Mouse (Mus musculus) heart, embryonic 11.5 days (tissue): Measurements from ENCODE around the gene Kcns1. TPM values are rescaled to one million over a fixed set of nuclear protein-coding genes. Genes with fewer than 3 reads are reported as not detected.

Experiments used
- ATAC-seq: fragments of 200-750 bp; cut with Nextera tagmentation; replicated peaks from 2 replicates; pipeline ENCODE4 v1.8.0; 2017; ENCODE audit warnings: moderate library complexity; ENCODE audit not compliant: insufficient number of reproducible peaks, low FRiP score, low TSS enrichment
- H3K27ac ChIP-seq: fragments of 300-500 bp; sonication (generic); 2 replicates; pipeline ENCODE4 v1.5.1; 2014; ENCODE audit warnings: mild to moderate bottlenecking, low read depth, low read length
- H3K27me3 ChIP-seq: fragments of 300-500 bp; sonication (generic); 2 replicates; pipeline ENCODE4 v1.6.1; 2014; ENCODE audit warnings: mild to moderate bottlenecking, low read length, mixed read lengths; ENCODE audit not compliant: control insufficient read depth, insufficient read depth
- H3K36me3 ChIP-seq: fragments of 300-500 bp; sonication (generic); 2 replicates; pipeline ENCODE4 v1.6.1; 2014; ENCODE audit warnings: mild to moderate bottlenecking, low read length, moderate library complexity, mixed read lengths; ENCODE audit not compliant: control insufficient read depth, insufficient read depth
- H3K4me1 ChIP-seq: fragments of 300-500 bp; sonication (generic); 2 replicates; pipeline ENCODE4 v1.6.1; 2014; ENCODE audit warnings: low read length; ENCODE audit not compliant: control insufficient read depth, insufficient read depth
- H3K4me2 ChIP-seq: fragments of 300-500 bp; sonication (generic); 2 replicates; pipeline ENCODE4 v1.6.1; 2014; ENCODE audit warnings: mild to moderate bottlenecking, moderate library complexity
- H3K4me3 ChIP-seq: fragments of 300-500 bp; sonication (generic); 2 replicates; pipeline ENCODE4 v1.5.1; 2014; ENCODE audit warnings: low read depth, low read length
- H3K9ac ChIP-seq: fragments of 300-500 bp; sonication (generic); 2 replicates; pipeline ENCODE4 v1.6.1; 2014; ENCODE audit warnings: mild to moderate bottlenecking, low read depth, low read length, moderate library complexity
- H3K9me3 ChIP-seq: fragments of 300-500 bp; sonication (generic); replicated peaks from 2 replicates; pipeline ENCODE4 v1.6.1; 2016; ENCODE audit warnings: low read length; ENCODE audit not compliant: control insufficient read depth
- WGBS: fragments of 180-500 bp; shearing (Covaris S2); extraction: QIAGEN DNeasy Blood & Tissue Kit; methylation state at CpG from one replicate; pipeline ENCODE4 v1.1.7; 2014; ENCODE audit not compliant: insufficient replicate concordance; 5-methylcytosine and 5-hydroxymethylcytosine counted together
- polyA plus RNA-seq: library from polyadenylated mRNA; unstranded; fragments of >200 nt; fragmentation: Nextera tagmentation; extraction: Ambion mirVana; gene quantifications from 2 replicates; pipeline ENCODE4 v1.2.1, GENCODE M21; 2014

The Kcns1 gene
- polyA plus RNA-seq, 1 experiment from 2014 or later, result 0.13 TPM

GRCm38 (mm10) chr2:164194959-164195630 is 24.2 kb upstream of the Kcns1 start:
- Histone ChIP-seq H3K4me3 (no peak overlapping the region), H3K27ac (no peak overlapping the region), H3K9ac (no peak overlapping the region), H3K4me1 (no peaks in the 10 kb centered on the region), H3K27me3 (no peaks in the 10 kb centered on the region), H3K36me3 (no peaks in the 10 kb centered on the region), H3K9me3 (no peaks in the 10 kb centered on the region), H3K4me2 (no peak overlapping the region)
- ATAC-seq, result no peak
- WGBS, result 71% methylated on average over 5 of the region's 5 CpGs

GRCm38 (mm10) chr2:164192279-164192678 is 21.4 kb upstream of the Kcns1 start:
- H3K4me2 ChIP-seq, result no peak overlapping the region
- no peaks in the 10 kb centered on the region for H3K36me3 ChIP-seq
- no peaks in the 10 kb centered on the region; the same call in 1 of the 2 replicates for H3K27me3 ChIP-seq
- H3K9me3 ChIP-seq, result no peaks in the 10 kb centered on the region
- H3K4me1 ChIP-seq, result no peaks in the 10 kb centered on the region
- no peak overlapping the region for H3K4me3 ChIP-seq
- no peak overlapping the region for H3K27ac ChIP-seq
- H3K9ac ChIP-seq, result no peak overlapping the region
- ATAC-seq, result no peak

GRCm38 (mm10) chr2:164190576-164190975 is 19.7 kb upstream of the Kcns1 start, which contains the start of gene Wfdc12:
Gene Wfdc12 (minus strand): TSS chr2:164190608.
- H3K9ac ChIP-seq, result no peak within 1 kb of the TSS
- H3K4me3 ChIP-seq, result no peak within 1 kb of the TSS
- H3K27me3 ChIP-seq, result no peaks in the 10 kb centered on the region; the same call in 1 of the 2 replicates
- no peaks in the 10 kb centered on the region for H3K36me3 ChIP-seq
- no peak within 1 kb of the TSS for H3K4me2 ChIP-seq
- no peaks in the 10 kb centered on the region for H3K9me3 ChIP-seq
- no peak within 1 kb of the TSS for H3K27ac ChIP-seq
- H3K4me1 ChIP-seq, result no peaks in the 10 kb centered on the region
- ATAC-seq, result no peak
- WGBS, result 77% methylated on average over 6 of the region's 6 CpGs

DNA sequence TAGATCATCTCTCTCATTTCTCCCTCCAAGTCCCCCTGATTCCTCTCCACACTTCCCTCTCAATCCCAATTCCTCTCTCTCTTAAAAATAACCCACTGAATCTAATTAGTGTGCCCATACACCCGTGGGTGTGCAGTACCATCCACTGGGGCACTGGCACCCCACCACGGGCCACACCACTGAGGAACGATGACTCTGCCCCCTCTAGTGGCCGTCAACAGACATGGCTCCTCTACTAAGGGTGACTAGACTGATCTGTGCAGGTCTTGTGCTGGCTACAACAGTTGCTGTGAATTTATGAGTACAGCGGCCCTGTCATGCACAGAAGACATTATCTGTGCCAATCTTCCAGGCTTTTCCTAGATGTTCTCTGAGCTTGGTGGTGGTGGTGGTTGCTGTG is 17.8 kb upstream of the Kcns1 start:
- Histone ChIP-seq H3K4me2 (no peak overlapping the region), H3K27ac (no peak overlapping the region), H3K36me3 (no peaks in the 10 kb centered on the region), H3K4me1 (no peaks in the 10 kb centered on the region), H3K9me3 (no peaks in the 10 kb centered on the region), H3K4me3 (no peak overlapping the region), H3K9ac (no peak overlapping the region), H3K27me3 (no peaks in the 10 kb centered on the region; the same call in 1 of the 2 replicates)
- no peak for ATAC-seq
- 26% methylated on average over 5 of the region's 5 CpGs for WGBS

DNA sequence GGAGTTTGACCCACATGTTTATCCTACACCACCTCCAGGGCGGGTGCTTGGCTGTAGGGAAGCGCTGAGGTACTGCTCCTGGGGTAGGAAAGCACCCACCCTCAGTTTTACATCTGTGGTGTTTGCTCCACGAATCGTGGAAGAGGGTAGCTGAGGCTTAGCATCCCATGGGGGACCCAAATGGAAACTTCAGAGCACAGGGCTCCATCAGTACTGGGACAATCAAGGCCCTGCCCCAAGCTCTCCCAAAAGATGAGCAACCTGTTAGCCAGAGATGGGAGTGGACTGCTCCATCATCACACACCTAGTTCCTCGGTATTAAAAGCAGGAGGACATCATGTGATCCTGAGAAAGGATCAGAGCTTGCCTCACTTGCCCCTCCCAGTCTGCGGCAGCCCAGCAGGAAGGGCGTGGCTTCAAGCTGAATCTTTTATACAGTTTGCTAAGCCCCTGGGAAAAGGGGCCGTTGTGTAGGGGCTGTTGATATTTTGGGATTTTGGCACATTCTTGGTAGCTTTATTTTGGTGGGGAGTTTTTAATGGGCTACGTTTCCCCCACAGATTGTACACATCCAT is 13.3 kb upstream of the Kcns1 start:
- WGBS, result 38% methylated on average over 9 of the region's 9 CpGs
- Histone ChIP-seq H3K4me3 (no peak overlapping the region), H3K9me3 (no peaks in the 10 kb centered on the region), H3K9ac (no peak overlapping the region), H3K27ac (no peak overlapping the region), H3K4me1 (no peaks in the 10 kb centered on the region), H3K4me2 (no peak overlapping the region), H3K27me3 (peaks cover 2% of the 10 kb centered on the region; the same call in 1 of the 2 replicates), H3K36me3 (no peaks in the 10 kb centered on the region)
- ATAC-seq, result no peak

GRCm38 (mm10) chr2:164183340-164183739 is 12.4 kb upstream of the Kcns1 start:
- no peaks in the 10 kb centered on the region for H3K9me3 ChIP-seq
- no peaks in the 10 kb centered on the region for H3K36me3 ChIP-seq
- 70% methylated on average over 9 of the region's 9 CpGs for WGBS
- no peak overlapping the region for H3K27ac ChIP-seq
- peaks cover 2% of the 10 kb centered on the region; the same call in 1 of the 2 replicates for H3K27me3 ChIP-seq
- H3K4me1 ChIP-seq, result no peaks in the 10 kb centered on the region
- ATAC-seq, result no peak
- no peak overlapping the region for H3K4me2 ChIP-seq
- H3K4me3 ChIP-seq, result no peak overlapping the region
- H3K9ac ChIP-seq, result no peak overlapping the region

GRCm38 (mm10) chr2:164182692-164183255 is 11.9 kb upstream of the Kcns1 start, which contains the start of gene Wfdc5:
Gene Wfdc5 (minus strand): TSS chr2:164182742.
- Histone ChIP-seq H3K36me3 (no peaks in the 10 kb centered on the region), H3K27ac (no peak within 1 kb of the TSS), H3K9ac (no peak within 1 kb of the TSS), H3K27me3 (peaks cover 8% of the 10 kb centered on the region; the same call in 1 of the 2 replicates), H3K4me3 (no peak within 1 kb of the TSS), H3K9me3 (no peaks in the 10 kb centered on the region), H3K4me1 (no peaks in the 10 kb centered on the region), H3K4me2 (no peak within 1 kb of the TSS)
- 74% methylated on average over 7 of the region's 7 CpGs for WGBS
- no peak for ATAC-seq

DNA sequence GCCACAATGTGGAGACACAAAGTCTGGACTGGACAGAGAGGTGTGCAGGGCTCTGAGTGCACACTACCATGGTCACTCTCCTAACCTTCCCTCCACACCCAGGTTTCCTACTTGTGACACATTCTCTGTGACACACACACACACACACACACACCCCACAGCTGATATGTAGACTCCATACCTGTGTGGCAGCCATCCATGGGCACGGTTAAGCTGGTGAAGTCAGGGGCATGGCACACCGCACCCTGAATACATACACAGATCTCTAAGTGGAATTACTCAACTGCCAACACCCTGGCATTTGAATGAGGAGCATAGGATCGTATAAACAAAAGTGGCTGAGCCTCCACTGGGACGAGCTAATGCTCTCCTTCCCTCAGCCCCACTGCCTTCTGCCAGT is 9.9 kb upstream of the Kcns1 start:
- no peaks in the 10 kb centered on the region for H3K4me1 ChIP-seq
- H3K4me2 ChIP-seq, result no peak overlapping the region
- H3K36me3 ChIP-seq, result no peaks in the 10 kb centered on the region
- H3K27ac ChIP-seq, result no peak overlapping the region
- WGBS, result 80% methylated on average over 4 of the region's 4 CpGs
- no peak for ATAC-seq
- H3K27me3 ChIP-seq, result peaks cover 12% of the 10 kb centered on the region
- H3K4me3 ChIP-seq, result no peak overlapping the region
- no peak overlapping the region for H3K9ac ChIP-seq
- no peaks in the 10 kb centered on the region for H3K9me3 ChIP-seq
